Mouse (Mus musculus): ENCODE data around the gene Polr2j. TPM values are rescaled to one million over a fixed set of nuclear protein-coding genes. Genes with fewer than 3 reads are reported as not detected.
"Not testable (repeated sequence)": the region's sequence is repeated elsewhere in the genome, so short reads cannot be mapped to it uniquely, and the experiment has no call there.

Gene Polr2j
- polyA plus RNA-seq, 1 experiment from 2014 or later = 283 TPM

DNA sequence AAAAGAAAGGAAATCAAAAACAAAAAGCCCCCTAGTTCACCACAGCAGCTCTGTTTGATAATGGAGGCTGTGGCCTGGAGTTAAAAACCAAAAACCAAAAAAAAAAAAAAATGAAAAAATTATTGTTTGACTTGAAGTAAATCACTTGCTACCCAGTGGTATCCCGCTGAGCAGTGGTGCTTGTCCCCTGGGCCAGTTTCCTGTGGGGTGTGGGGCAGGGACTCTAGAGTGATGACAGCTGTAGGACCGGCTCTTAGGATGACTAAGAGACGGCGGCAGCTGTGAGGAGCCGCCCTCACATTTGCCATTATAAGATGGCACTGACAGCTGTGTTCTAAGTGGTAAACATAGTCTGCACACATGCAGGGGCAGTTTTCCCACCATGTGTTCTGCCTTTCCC lies 39.0 kb downstream of the Polr2j start:
- Histone ChIP-seq H3K27ac (no peak overlapping the region), H3K36me3 (no peaks in the 10 kb centered on the region), H3K4me1 (no peaks in the 10 kb centered on the region), H3K27me3 (ENCODE audit: low read depth, poor library complexity, severe bottlenecking) (no peaks in the 10 kb centered on the region), H3K9me3 (replicated peaks) (no peaks in the 10 kb centered on the region), H3K4me3 (no peak overlapping the region)
- no peak for DNase-seq (ENCODE audit: low spot score)
- 89% methylated on average over 5 of the region's 5 CpGs for WGBS

DNA sequence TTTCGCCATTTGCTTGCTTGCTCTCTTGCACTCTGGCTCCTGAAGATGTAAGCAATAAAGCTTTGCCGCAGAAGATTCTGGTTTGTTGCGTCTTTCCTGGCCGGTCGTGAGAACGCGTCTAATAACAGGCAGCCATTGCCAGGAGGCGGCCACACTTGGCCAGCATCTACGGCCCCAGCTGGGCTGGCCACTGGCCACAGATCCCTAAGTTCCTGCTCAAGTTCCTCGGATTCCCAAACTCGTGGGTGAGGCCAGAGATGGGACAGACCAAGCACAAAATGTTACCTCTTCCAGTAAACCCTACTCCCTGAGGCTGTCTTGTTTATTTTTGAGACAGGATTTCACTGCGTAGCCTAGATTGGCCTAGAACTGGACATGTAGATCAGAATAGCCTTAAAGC lies 43.7 kb downstream of the Polr2j start:
- H3K36me3 ChIP-seq; H3K4me1 ChIP-seq; H3K4me3 ChIP-seq; H3K27ac ChIP-seq; DNase-seq (ENCODE audit: low spot score); H3K9me3 ChIP-seq (replicated peaks); H3K27me3 ChIP-seq (ENCODE audit: low read depth, poor library complexity, severe bottlenecking): not testable (repeated sequence)
- WGBS = 92% methylated on average over 11 of the region's 12 CpGs

- Histone ChIP-seq H3K4me3 (no peak overlapping the region), H3K9me3 (replicated peaks) (no peaks in the 10 kb centered on the region), H3K4me1 (no peaks in the 10 kb centered on the region), H3K36me3 (peaks cover 6% of the 10 kb centered on the region; the same call in 1 of the 2 replicates), H3K27me3 (ENCODE audit: low read depth, poor library complexity, severe bottlenecking) (no peaks in the 10 kb centered on the region), H3K27ac (no peak overlapping the region)
- no peak for DNase-seq (ENCODE audit: low spot score)
- 85% methylated on average over 11 of the region's 11 CpGs for WGBS
Observed at GRCm38 (mm10) chr5:136163807-136164474, 47.5 kb downstream of the Polr2j start.

DNA sequence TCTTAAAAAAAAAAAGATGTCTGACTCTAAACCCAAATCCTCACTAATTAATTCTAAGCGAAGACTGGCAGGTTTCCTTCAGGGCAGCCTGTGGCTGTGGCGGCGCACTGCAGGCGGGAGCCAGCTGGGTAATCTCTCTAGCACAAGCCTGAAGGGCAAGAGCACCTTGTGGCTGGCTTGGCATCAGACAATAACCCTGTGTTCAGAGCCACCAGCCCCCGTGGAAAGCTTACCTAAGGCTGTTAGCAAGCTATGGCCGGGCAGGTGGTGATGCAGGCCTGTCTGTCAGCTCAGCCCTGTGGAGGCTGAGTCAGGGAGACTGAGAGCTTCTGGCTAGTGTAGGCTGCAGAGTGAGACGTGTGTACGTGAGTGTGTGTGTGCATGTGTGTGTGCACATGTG lies 48.8 kb downstream of the Polr2j start:
- H3K4me1 ChIP-seq = peaks cover 4% of the 10 kb centered on the region
- WGBS = 88% methylated on average over 8 of the region's 8 CpGs
- peaks cover 6% of the 10 kb centered on the region; the same call in 1 of the 2 replicates for H3K36me3 ChIP-seq
- H3K27me3 ChIP-seq (ENCODE audit: low read depth, poor library complexity, severe bottlenecking) = no peaks in the 10 kb centered on the region
- H3K4me3 ChIP-seq = no peak overlapping the region
- no peak for DNase-seq (ENCODE audit: low spot score)
- H3K9me3 ChIP-seq (replicated peaks) = no peaks in the 10 kb centered on the region
- H3K27ac ChIP-seq = no peak overlapping the region

GRCm38 (mm10) chr5:136167296-136167695 lies 50.9 kb downstream of the Polr2j start:
- H3K27ac ChIP-seq = no peak overlapping the region

DNA sequence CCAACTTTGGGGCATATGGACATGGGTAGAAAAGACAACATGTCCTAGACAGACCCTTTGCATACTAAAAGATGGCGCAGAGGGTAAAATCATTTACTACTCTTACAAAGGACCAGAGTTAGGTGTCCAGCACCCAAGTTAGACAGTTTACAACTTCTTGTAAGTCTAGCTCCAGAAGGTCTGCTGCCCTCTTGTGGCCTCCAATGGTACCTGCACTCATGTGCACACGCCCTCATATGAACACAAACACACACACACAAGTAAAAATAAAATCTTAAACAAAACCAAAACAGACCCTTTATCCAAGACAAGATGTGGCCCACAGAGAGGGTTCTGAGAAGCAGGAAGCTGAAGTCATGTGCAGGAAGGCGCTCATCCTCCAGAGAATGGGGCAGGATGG lies 51.6 kb downstream of the Polr2j start:
- peaks cover 8% of the 10 kb centered on the region; the same call in 1 of the 2 replicates for H3K27me3 ChIP-seq (ENCODE audit: low read depth, poor library complexity, severe bottlenecking)
- no peaks in the 10 kb centered on the region for H3K9me3 ChIP-seq (replicated peaks)
- H3K27ac ChIP-seq = no peak overlapping the region
- H3K4me1 ChIP-seq = peaks cover 18% of the 10 kb centered on the region
- H3K4me3 ChIP-seq = no peak overlapping the region
- 96% methylated on average over 3 of the region's 3 CpGs for WGBS
- no peak for DNase-seq (ENCODE audit: low spot score)
- H3K36me3 ChIP-seq = peaks cover 6% of the 10 kb centered on the region; the same call in 1 of the 2 replicates

More at GRCm38 (mm10) chr5:136167296-136167695, 50.9 kb downstream of the Polr2j start:
- Histone ChIP-seq H3K9me3 (replicated peaks) (no peaks in the 10 kb centered on the region), H3K4me1 (peaks cover 18% of the 10 kb centered on the region), H3K36me3 (peaks cover 6% of the 10 kb centered on the region; the same call in 1 of the 2 replicates), H3K4me3 (no peak overlapping the region), H3K27me3 (ENCODE audit: low read depth, poor library complexity, severe bottlenecking) (peaks cover 8% of the 10 kb centered on the region; the same call in 1 of the 2 replicates)
- WGBS = 91% methylated on average over 4 of the region's 4 CpGs
- DNase-seq (ENCODE audit: low spot score) = no peak

DNA sequence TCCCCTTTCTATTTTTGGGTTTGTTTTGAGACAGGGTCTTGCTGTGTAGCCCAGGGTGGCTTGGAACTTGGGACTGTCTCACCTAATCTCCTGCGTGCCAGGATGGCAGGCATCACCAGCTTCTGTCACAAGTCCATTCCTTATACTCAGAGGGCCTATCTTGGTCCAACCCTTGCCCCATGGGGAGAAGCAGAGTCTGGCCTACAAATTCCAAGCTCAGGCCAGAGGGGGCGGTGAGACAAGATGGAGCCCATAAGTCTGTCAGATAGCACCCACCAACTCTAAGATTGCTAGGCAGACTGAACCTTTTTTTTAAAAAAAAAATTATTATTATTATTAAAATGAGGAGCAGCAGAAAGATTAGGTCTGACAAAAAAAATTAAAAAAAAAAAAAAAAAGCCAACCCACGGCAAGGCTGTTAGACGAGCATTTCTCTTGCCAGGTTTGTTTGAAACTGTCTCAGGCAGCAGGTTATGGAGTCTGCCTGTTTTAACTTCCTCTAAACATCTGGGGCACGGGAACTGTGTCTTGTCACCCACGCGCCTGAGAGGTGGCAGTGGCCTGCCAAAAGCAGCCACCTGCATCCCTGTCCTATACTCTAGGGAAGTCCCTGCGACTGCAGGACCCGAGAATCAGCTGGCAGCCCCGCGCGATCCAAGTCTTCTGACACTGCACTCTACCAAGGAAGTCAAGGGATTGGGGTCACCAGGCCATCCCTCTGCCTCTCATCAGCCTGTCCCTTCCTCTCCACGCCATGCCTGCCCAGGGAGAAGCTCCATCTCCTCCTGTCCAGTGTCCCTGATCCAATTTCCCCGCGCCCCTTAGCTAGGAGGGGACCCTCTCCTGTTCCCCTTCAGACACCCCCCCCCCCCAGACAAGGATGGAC lies 53.4 kb downstream of the Polr2j start:
- peaks cover 6% of the 10 kb centered on the region; the same call in 1 of the 2 replicates for H3K36me3 ChIP-seq
- no peaks in the 10 kb centered on the region for H3K9me3 ChIP-seq (replicated peaks)
- no peak for DNase-seq (ENCODE audit: low spot score)
- H3K4me1 ChIP-seq = peaks cover 18% of the 10 kb centered on the region
- peak overlapping the region; percentile 71 for H3K4me3 ChIP-seq
- peak overlapping the region; percentile 85 for H3K27ac ChIP-seq
- 18% methylated on average over 15 of the region's 15 CpGs for WGBS
- peaks cover 8% of the 10 kb centered on the region; the same call in 1 of the 2 replicates for H3K27me3 ChIP-seq (ENCODE audit: low read depth, poor library complexity, severe bottlenecking)

DNA sequence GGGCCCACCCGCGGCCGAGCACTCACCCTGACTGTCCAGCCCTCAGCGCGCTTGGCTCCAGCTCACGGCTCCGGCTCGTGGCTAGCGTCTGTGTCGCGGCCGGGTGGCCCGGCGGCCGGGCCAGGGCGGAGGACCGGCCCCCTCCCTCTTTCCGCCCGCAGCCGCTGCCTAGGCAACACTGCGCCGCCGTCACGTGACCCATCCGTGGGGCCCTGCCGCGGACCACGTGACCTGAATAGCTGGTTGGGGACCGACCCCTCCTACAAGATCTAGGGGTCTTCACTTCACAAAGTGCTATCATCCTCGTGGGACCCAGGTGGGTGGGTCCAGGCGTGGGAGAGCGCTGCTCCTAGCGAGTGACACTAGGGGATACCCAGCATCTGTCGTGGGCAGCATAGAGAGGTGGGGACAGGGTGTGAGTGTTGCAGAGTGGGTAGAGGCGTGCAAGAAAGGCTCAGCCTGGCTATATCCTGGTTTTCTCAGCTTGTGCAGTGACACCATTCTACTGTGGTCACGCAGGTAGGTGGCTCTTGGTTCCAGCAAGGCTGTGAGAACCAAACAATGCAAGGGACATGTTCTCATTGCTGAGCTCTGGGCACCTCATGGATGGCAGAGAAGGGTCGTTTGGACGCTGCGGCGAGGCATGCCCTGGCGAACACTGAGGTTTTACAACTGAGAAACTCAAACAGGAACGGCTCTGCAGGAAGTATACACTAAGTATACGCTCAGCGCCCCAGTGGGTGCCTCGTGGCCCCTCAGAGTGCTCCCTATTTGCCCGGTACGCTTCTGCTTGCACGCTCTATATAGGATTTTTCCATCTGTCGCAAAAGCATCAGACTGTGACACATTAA lies 54.3 kb downstream of the Polr2j start, which contains the start of gene Orai2:
Gene Orai2 (minus strand): TSS at position 202 of the 851 bp plus-strand sequence.
- WGBS = 8% methylated on average over 47 of the region's 49 CpGs
- Histone ChIP-seq H3K4me1 (peaks cover 18% of the 10 kb centered on the region), H3K36me3 (peaks cover 6% of the 10 kb centered on the region; the same call in 1 of the 2 replicates), H3K9me3 (replicated peaks) (no peaks in the 10 kb centered on the region), H3K4me3 (peak within 1 kb of the TSS; percentile 71), H3K27me3 (ENCODE audit: low read depth, poor library complexity, severe bottlenecking) (peaks cover 8% of the 10 kb centered on the region; the same call in 1 of the 2 replicates), H3K27ac (peak within 1 kb of the TSS; percentile 85)
- peak; percentile 95 for DNase-seq (ENCODE audit: low spot score)

GRCm38 (mm10) chr5:136171363-136172341 lies 55.2 kb downstream of the Polr2j start:
- peaks cover 6% of the 10 kb centered on the region; the same call in 1 of the 2 replicates for H3K36me3 ChIP-seq
- peaks cover 18% of the 10 kb centered on the region for H3K4me1 ChIP-seq
- H3K27ac ChIP-seq = peak overlapping the region; percentile 85
- H3K4me3 ChIP-seq = peak overlapping the region; percentile 71
- no peaks in the 10 kb centered on the region for H3K9me3 ChIP-seq (replicated peaks)
- WGBS = 41% methylated on average over 17 of the region's 17 CpGs
- peaks cover 8% of the 10 kb centered on the region; the same call in 1 of the 2 replicates for H3K27me3 ChIP-seq (ENCODE audit: low read depth, poor library complexity, severe bottlenecking)
- DNase-seq (ENCODE audit: low spot score) = no peak

Measured in limb, embryonic 10.5 days (tissue).